Mouse (Mus musculus) heart, embryonic 11.5 days (tissue): Measurements from ENCODE around the gene Abcc12. TPM values are rescaled to one million over a fixed set of nuclear protein-coding genes. Genes with fewer than 3 reads are reported as not detected.

ENCODE experiments used
- ATAC-seq: fragments of 200-750 bp; cut with Nextera tagmentation; replicated peaks from 2 replicates; pipeline ENCODE4 v1.8.0; 2017; ENCODE audit warnings: moderate library complexity; ENCODE audit not compliant: insufficient number of reproducible peaks, low FRiP score, low TSS enrichment
- H3K27ac ChIP-seq: fragments of 300-500 bp; sonication (generic); 2 replicates; pipeline ENCODE4 v1.5.1; 2014; ENCODE audit warnings: mild to moderate bottlenecking, low read depth, low read length
- H3K27me3 ChIP-seq: fragments of 300-500 bp; sonication (generic); 2 replicates; pipeline ENCODE4 v1.6.1; 2014; ENCODE audit warnings: mild to moderate bottlenecking, low read length, mixed read lengths; ENCODE audit not compliant: control insufficient read depth, insufficient read depth
- H3K36me3 ChIP-seq: fragments of 300-500 bp; sonication (generic); 2 replicates; pipeline ENCODE4 v1.6.1; 2014; ENCODE audit warnings: mild to moderate bottlenecking, low read length, moderate library complexity, mixed read lengths; ENCODE audit not compliant: control insufficient read depth, insufficient read depth
- H3K4me1 ChIP-seq: fragments of 300-500 bp; sonication (generic); 2 replicates; pipeline ENCODE4 v1.6.1; 2014; ENCODE audit warnings: low read length; ENCODE audit not compliant: control insufficient read depth, insufficient read depth
- H3K4me2 ChIP-seq: fragments of 300-500 bp; sonication (generic); 2 replicates; pipeline ENCODE4 v1.6.1; 2014; ENCODE audit warnings: mild to moderate bottlenecking, moderate library complexity
- H3K4me3 ChIP-seq: fragments of 300-500 bp; sonication (generic); 2 replicates; pipeline ENCODE4 v1.5.1; 2014; ENCODE audit warnings: low read depth, low read length
- H3K9ac ChIP-seq: fragments of 300-500 bp; sonication (generic); 2 replicates; pipeline ENCODE4 v1.6.1; 2014; ENCODE audit warnings: mild to moderate bottlenecking, low read depth, low read length, moderate library complexity
- H3K9me3 ChIP-seq: fragments of 300-500 bp; sonication (generic); replicated peaks from 2 replicates; pipeline ENCODE4 v1.6.1; 2016; ENCODE audit warnings: low read length; ENCODE audit not compliant: control insufficient read depth
- WGBS: fragments of 180-500 bp; shearing (Covaris S2); extraction: QIAGEN DNeasy Blood & Tissue Kit; methylation state at CpG from one replicate; pipeline ENCODE4 v1.1.7; 2014; ENCODE audit not compliant: insufficient replicate concordance; 5-methylcytosine and 5-hydroxymethylcytosine counted together
- polyA plus RNA-seq: library from polyadenylated mRNA; unstranded; fragments of >200 nt; fragmentation: Nextera tagmentation; extraction: Ambion mirVana; gene quantifications from 2 replicates; pipeline ENCODE4 v1.2.1, GENCODE M21; 2014

Abcc12 gene
- polyA plus RNA-seq, 1 experiment from 2014 or later, result not detected

GRCm38 (mm10) chr8:86586642-86587041 is 6.2 kb upstream of the Abcc12 start:
- Histone ChIP-seq H3K4me2 (no peak overlapping the region), H3K36me3 (no peaks in the 10 kb centered on the region), H3K9me3 (no peaks in the 10 kb centered on the region), H3K4me1 (no peaks in the 10 kb centered on the region), H3K27me3 (no peaks in the 10 kb centered on the region), H3K4me3 (no peak overlapping the region), H3K27ac (no peak overlapping the region), H3K9ac (no peak overlapping the region)
- 54% methylated on average over 6 of the region's 6 CpGs for WGBS
- ATAC-seq, result no peak

- ATAC-seq, result no peak
- Histone ChIP-seq H3K4me1 (no peaks in the 10 kb centered on the region), H3K27ac (no peak overlapping the region), H3K9ac (no peak overlapping the region), H3K27me3 (no peaks in the 10 kb centered on the region), H3K9me3 (no peaks in the 10 kb centered on the region), H3K36me3 (no peaks in the 10 kb centered on the region), H3K4me3 (no peak overlapping the region), H3K4me2 (no peak overlapping the region)
- whole genome bisulfite sequencing, result 41% methylated on average over 5 of the region's 5 CpGs
Measured at GRCm38 (mm10) chr8:86586058-86586457, 5.6 kb upstream of the Abcc12 start.

DNA sequence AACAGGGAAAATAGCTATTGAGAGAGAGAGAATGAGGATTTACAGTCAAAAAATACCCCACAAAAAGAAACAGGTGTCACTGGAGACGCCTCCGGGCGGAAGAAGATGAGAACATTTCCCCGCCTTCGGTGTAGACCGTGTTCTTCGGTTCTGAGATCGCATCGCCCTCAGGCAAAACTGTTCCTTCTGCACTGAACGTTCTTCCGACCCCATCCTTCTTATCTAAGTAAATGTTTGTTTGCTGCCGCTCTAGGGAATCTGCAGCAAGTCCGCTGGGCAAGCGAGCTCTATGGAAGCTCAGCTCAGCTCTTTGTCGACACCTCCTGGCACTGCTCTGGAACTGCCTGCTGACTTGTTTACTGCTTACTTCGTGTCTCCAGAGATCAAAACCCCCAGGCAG is 5.0 kb upstream of the Abcc12 start:
- H3K9me3 ChIP-seq, result no peaks in the 10 kb centered on the region
- H3K4me2 ChIP-seq, result peak overlapping the region; percentile 78
- ATAC-seq, result no peak
- H3K27me3 ChIP-seq, result no peaks in the 10 kb centered on the region
- WGBS, result 2% methylated on average over 16 of the region's 16 CpGs
- H3K27ac ChIP-seq, result no peak overlapping the region
- peak overlapping the region; percentile 48 for H3K4me3 ChIP-seq
- H3K36me3 ChIP-seq, result no peaks in the 10 kb centered on the region
- H3K4me1 ChIP-seq, result no peaks in the 10 kb centered on the region
- peak overlapping the region; percentile 58 for H3K9ac ChIP-seq

- Histone ChIP-seq H3K9ac (peak overlapping the region; percentile 58; the same call in 1 of the 2 replicates), H3K36me3 (no peaks in the 10 kb centered on the region), H3K27ac (no peak overlapping the region), H3K4me1 (no peaks in the 10 kb centered on the region), H3K27me3 (no peaks in the 10 kb centered on the region), H3K9me3 (no peaks in the 10 kb centered on the region), H3K4me3 (peak overlapping the region; percentile 48), H3K4me2 (peak overlapping the region; percentile 78)
- 6% methylated on average over 11 of the region's 11 CpGs for WGBS
- ATAC-seq, result no peak
Measured at GRCm38 (mm10) chr8:86585118-86585517, 4.6 kb upstream of the Abcc12 start.

DNA sequence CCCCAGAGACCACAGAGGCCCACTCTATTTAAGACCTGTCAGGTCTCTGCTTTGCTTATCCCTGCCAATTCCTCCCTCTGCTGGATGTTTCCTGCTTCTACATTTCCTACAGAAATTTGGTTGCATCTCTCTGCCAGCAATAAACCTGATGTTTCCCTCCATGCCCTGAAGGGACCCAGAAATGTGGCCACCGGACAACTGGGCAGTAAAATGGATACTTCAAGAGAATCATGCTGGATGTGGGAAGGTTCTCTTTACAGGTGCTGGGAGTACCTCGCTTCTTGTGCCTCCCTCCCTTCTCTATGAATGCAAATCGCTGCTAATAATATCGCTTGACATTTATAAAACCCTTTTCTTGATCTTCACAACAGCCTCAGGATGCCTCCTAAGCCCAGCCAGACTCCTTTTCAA is 1.4 kb upstream of the Abcc12 start:
- Histone ChIP-seq H3K27ac (no peak overlapping the region), H3K36me3 (no peaks in the 10 kb centered on the region), H3K9me3 (no peaks in the 10 kb centered on the region), H3K4me1 (no peaks in the 10 kb centered on the region), H3K9ac (no peak overlapping the region), H3K27me3 (no peaks in the 10 kb centered on the region), H3K4me3 (no peak overlapping the region), H3K4me2 (no peak overlapping the region)
- ATAC-seq, result no peak
- 75% methylated on average over 4 of the region's 4 CpGs for WGBS

DNA sequence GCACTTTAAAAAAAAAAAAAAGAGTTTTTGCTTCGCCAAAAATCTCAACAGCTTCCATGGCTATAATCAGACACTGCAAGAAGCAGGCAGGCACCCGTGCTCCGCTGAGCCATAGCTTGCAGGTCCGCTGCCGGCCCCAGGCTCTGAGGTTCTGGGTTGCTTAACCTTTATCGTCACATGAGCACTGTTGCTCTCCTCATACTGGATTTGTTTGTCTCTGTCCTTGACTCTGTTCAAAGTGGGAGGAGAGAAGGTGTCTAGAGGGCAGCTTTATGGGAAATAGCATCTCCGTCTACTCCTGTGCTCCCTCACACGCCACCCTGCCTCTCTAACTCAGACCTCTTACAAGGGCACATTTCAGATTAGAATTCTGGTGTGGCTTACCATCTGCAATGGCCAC is 1.8 kb downstream of the Abcc12 start:
- 69% methylated on average over 8 of the region's 8 CpGs for WGBS
- no peak for ATAC-seq
- no peaks in the 10 kb centered on the region for H3K9me3 ChIP-seq
- H3K4me3 ChIP-seq, result no peak overlapping the region
- no peak overlapping the region for H3K9ac ChIP-seq
- no peaks in the 10 kb centered on the region for H3K27me3 ChIP-seq
- H3K4me1 ChIP-seq, result no peaks in the 10 kb centered on the region
- no peak overlapping the region for H3K4me2 ChIP-seq
- no peaks in the 10 kb centered on the region for H3K36me3 ChIP-seq
- H3K27ac ChIP-seq, result no peak overlapping the region

DNA sequence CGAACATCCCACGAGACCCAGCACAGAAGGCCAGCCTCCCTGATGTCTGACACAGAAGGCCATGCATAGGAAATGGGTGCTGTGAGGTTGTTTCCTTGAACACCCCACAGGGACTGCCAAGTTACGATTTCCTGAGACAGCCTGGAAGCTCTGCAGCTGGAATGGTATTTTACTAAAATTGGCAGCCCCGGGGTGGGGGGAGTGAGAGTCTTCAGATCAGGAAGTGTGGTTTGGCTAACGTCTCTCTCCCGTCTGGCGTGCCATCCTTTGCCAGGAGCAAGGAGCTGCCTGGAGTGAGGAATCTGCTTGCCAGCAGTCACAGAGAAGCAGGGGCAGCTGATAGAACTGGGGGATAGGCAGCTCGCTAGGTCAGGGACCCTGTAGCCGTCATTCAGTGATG is 2.4 kb downstream of the Abcc12 start:
- Histone ChIP-seq H3K4me3 (no peak overlapping the region), H3K27me3 (no peaks in the 10 kb centered on the region), H3K4me1 (no peaks in the 10 kb centered on the region), H3K9ac (no peak overlapping the region), H3K9me3 (no peaks in the 10 kb centered on the region), H3K27ac (no peak overlapping the region), H3K4me2 (no peak overlapping the region), H3K36me3 (no peaks in the 10 kb centered on the region)
- no peak for ATAC-seq
- 25% methylated on average over 9 of the region's 9 CpGs for WGBS

DNA sequence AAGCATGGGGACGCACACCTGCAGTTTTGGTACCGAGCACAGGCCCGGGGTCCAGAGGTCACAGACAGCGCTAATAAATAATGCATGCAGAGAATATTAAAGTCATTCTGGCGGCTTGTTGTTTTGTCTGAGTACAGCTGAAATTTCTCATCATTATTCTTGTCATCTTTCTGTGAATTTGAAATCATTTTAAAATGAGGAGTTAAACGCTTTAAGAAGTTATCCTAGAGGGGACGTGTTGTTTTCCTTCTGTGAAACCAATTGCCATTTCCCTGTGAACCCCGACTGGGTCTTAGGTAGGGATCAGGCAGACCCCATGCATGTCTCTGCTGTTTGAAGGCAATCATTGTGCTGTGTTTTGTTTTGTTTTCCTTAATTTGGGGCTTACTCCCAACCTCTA is 2.9 kb downstream of the Abcc12 start:
- no peaks in the 10 kb centered on the region for H3K36me3 ChIP-seq
- H3K9me3 ChIP-seq, result no peaks in the 10 kb centered on the region
- H3K4me2 ChIP-seq, result no peak overlapping the region
- H3K4me3 ChIP-seq, result no peak overlapping the region
- H3K4me1 ChIP-seq, result no peaks in the 10 kb centered on the region
- no peak for ATAC-seq
- no peak overlapping the region for H3K9ac ChIP-seq
- H3K27ac ChIP-seq, result no peak overlapping the region
- no peaks in the 10 kb centered on the region for H3K27me3 ChIP-seq
- 82% methylated on average over 8 of the region's 8 CpGs for WGBS

DNA sequence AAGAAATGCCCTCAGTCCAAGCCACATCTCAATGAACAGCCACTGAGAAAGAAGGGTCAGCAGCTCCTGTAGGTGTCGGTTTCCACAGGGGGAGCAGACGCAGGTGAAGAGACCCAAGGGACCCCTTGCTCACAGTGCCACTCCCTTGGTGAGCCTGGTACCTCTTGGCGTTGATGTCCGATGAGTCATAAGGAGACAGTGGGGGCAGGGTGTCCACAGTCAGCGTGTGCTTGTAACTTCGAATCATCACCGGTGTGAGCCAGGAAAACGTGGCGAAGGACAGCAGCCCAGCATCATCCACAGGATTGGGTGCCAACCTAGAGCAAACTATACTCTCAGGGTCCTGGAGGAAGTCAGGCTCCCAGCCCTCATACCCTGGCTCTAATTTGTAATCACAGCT is 16.8 kb downstream of the Abcc12 start:
- Histone ChIP-seq H3K4me1 (no peaks in the 10 kb centered on the region), H3K27ac (no peak overlapping the region)
- WGBS, result 81% methylated on average over 9 of the region's 9 CpGs

More for the DNA sequence above, 16.8 kb downstream of the Abcc12 start:
- no peaks in the 10 kb centered on the region for H3K9me3 ChIP-seq
- no peak for ATAC-seq
- no peak overlapping the region for H3K4me2 ChIP-seq
- H3K4me3 ChIP-seq, result no peak overlapping the region
- H3K27me3 ChIP-seq, result no peaks in the 10 kb centered on the region
- H3K9ac ChIP-seq, result no peak overlapping the region
- H3K36me3 ChIP-seq, result no peaks in the 10 kb centered on the region
